Mouse (Mus musculus) heart, adult 2 months (tissue): ENCODE measurements around the gene Rtel1.

Source experiments
- CTCF ChIP-seq: fragments of 200-600 bp; IDR thresholded peaks from 2 replicates; pipeline ENCODE4 v1.8.1; 2022; ENCODE audit warnings: antibody characterized with exemption, mild to moderate bottlenecking, moderate library complexity
- POLR2A ChIP-seq: fragments of 200-500 bp; IDR thresholded peaks from 2 replicates; pipeline ENCODE4 v1.6.1; 2011; ENCODE audit warnings: mild to moderate bottlenecking, low read depth, low read length, control low read depth; ENCODE audit not compliant: insufficient read depth

GRCm38 (mm10) chr2:181356780-181357179, 37.2 kb downstream of the Rtel1 start:
- TF ChIP-seq CTCF (no peak), POLR2A (no peak)
